Mouse (Mus musculus): ENCODE results near the gene Mcu. TPM values are rescaled to one million over a fixed set of nuclear protein-coding genes. Genes with fewer than 3 reads are reported as not detected.

Gene Mcu
- polyA plus RNA-seq, 1 experiment from 2014 or later: 24.7 TPM

DNA sequence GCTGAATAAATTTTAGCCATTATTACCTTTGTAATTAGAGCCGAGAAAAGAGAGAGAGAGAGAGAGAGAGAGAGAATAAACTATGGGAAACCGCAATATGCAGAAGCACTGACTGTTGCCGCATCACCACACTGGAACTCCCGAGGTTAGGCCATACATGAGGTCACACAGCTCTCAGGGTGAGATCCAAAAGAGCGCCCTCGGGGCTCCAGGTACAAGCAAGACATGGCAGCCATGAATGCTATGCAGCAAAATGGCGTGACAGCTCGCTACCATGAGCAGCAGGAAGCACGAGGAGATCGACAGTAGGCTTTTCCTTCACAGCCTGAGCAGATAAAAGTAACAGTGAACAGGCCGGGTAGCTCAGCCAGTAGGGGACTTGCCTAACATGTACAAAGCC lies 89.2 kb downstream of the Mcu start:
- no peaks in the 10 kb centered on the region for H3K36me3 ChIP-seq (ENCODE audit: control insufficient read depth, insufficient read depth, low read length)
- no peak for ATAC-seq (ENCODE audit: low FRiP score)
- 83% methylated on average over 11 of the region's 11 CpGs for WGBS
- H3K4me2 ChIP-seq (replicated peaks; ENCODE audit: low read depth, low read length): no peak overlapping the region
- H3K27me3 ChIP-seq (ENCODE audit: control insufficient read depth, insufficient read depth, low read length): no peaks in the 10 kb centered on the region
- H3K27ac ChIP-seq (ENCODE audit: low read depth, low read length): no peak overlapping the region
- no peaks in the 10 kb centered on the region for H3K9me3 ChIP-seq (ENCODE audit: control insufficient read depth, low read length)
- DNase-seq (ENCODE audit: low spot score): no peak
- peaks cover 3% of the 10 kb centered on the region; the same call in 1 of the 2 replicates for H3K4me1 ChIP-seq (replicated peaks; ENCODE audit: control insufficient read depth, insufficient read depth, low read length)
- H3K9ac ChIP-seq (ENCODE audit: low read depth, low read length): no peak overlapping the region
- H3K4me3 ChIP-seq (ENCODE audit: low read depth, low read length): no peak overlapping the region

DNA sequence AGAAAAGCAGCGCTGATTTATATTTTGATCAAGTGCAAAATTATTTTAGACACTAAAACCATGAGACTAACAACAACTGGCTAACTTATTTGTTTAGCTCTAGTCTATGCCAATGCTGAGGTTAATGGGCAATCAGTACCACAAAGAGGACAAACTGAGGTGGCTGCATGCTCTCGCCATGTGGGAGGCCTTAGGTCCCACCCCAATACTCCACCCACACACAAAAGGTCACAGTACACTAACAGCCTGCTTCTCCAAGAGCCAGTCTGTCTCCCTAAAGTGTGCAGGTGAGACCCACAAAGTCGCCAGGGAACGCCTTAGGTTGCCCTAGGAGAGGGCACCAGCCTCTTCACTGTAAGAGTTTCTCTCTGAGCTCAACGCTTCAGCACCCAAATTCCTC lies 91.8 kb downstream of the Mcu start:
- no peak overlapping the region for H3K4me2 ChIP-seq (replicated peaks; ENCODE audit: low read depth, low read length)
- no peak for ATAC-seq (ENCODE audit: low FRiP score)

DNA sequence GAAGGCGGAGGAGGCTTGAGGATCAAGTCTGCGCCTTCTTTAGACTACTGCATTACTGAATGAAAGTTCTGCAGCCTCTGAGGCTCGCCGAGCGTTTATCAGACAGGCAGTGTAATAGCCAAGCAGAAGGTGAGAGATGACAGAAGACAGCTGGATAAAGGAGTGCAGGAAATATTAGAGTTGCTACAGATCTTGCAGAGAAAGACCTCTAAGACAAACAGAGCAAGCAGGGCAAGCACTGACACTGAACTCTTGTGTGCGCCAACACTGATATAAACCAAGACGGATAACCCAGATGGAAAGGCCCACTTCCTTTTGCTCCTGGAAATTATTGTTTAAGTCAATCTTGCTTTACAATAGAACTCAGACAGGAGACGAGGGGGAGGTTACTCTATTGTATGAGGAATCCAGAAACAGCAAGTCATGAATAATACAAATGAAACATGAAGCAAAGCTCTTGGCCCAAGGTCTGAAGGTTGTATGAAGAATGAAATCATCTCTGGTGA lies 92.6 kb downstream of the Mcu start:
- no peak overlapping the region for H3K4me3 ChIP-seq (ENCODE audit: low read depth, low read length)
- H3K9me3 ChIP-seq (ENCODE audit: control insufficient read depth, low read length): no peaks in the 10 kb centered on the region
- DNase-seq (ENCODE audit: low spot score): no peak
- no peak for ATAC-seq (ENCODE audit: low FRiP score)
- no peaks in the 10 kb centered on the region for H3K36me3 ChIP-seq (ENCODE audit: control insufficient read depth, insufficient read depth, low read length)
- no peak overlapping the region for H3K27ac ChIP-seq (ENCODE audit: low read depth, low read length)
- WGBS: 66% methylated on average over 8 of the region's 8 CpGs
- no peak overlapping the region for H3K4me2 ChIP-seq (replicated peaks; ENCODE audit: low read depth, low read length)
- H3K27me3 ChIP-seq (ENCODE audit: control insufficient read depth, insufficient read depth, low read length): no peaks in the 10 kb centered on the region
- H3K9ac ChIP-seq (ENCODE audit: low read depth, low read length): no peak overlapping the region
- peaks cover 3% of the 10 kb centered on the region; the same call in 1 of the 2 replicates for H3K4me1 ChIP-seq (replicated peaks; ENCODE audit: control insufficient read depth, insufficient read depth, low read length)

More for the DNA sequence above, 91.8 kb downstream of the Mcu start:
- 86% methylated on average over 5 of the region's 5 CpGs for WGBS
- Histone ChIP-seq H3K27me3 (ENCODE audit: control insufficient read depth, insufficient read depth, low read length) (no peaks in the 10 kb centered on the region), H3K36me3 (ENCODE audit: control insufficient read depth, insufficient read depth, low read length) (no peaks in the 10 kb centered on the region), H3K9me3 (ENCODE audit: control insufficient read depth, low read length) (no peaks in the 10 kb centered on the region), H3K27ac (ENCODE audit: low read depth, low read length) (no peak overlapping the region), H3K9ac (ENCODE audit: low read depth, low read length) (no peak overlapping the region), H3K4me3 (ENCODE audit: low read depth, low read length) (no peak overlapping the region), H3K4me1 (replicated peaks; ENCODE audit: control insufficient read depth, insufficient read depth, low read length) (peaks cover 3% of the 10 kb centered on the region; the same call in 1 of the 2 replicates)
- DNase-seq (ENCODE audit: low spot score): no peak

DNA sequence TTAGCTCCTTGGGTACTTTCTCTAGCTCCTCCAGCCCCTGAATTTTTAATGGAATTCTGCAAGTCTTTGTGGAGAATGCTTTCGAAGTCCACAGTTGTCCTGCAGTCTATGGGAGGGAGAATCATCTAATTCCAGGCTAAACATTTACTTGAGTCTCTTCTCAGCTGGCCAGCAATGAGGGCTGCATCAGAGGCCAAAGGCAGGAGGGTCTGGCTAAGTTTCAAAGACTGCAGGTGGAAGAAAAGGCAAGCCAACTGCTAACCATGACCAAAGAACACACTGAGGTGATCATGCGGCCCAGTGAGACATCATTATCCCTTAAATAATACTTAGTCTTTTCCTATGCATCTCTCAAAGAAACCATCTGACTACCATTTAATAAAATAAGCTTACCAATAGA lies 95.8 kb downstream of the Mcu start:
- no peaks in the 10 kb centered on the region for H3K27me3 ChIP-seq (ENCODE audit: control insufficient read depth, insufficient read depth, low read length)
- peaks cover 3% of the 10 kb centered on the region; the same call in 1 of the 2 replicates for H3K4me1 ChIP-seq (replicated peaks; ENCODE audit: control insufficient read depth, insufficient read depth, low read length)
- DNase-seq (ENCODE audit: low spot score) (no peak), ATAC-seq (ENCODE audit: low FRiP score) (no peak)
- WGBS: 93% methylated on average over 2 of the region's 2 CpGs
- no peak overlapping the region for H3K4me2 ChIP-seq (replicated peaks; ENCODE audit: low read depth, low read length)
- no peaks in the 10 kb centered on the region for H3K36me3 ChIP-seq (ENCODE audit: control insufficient read depth, insufficient read depth, low read length)
- no peak overlapping the region for H3K27ac ChIP-seq (ENCODE audit: low read depth, low read length)
- no peak overlapping the region for H3K4me3 ChIP-seq (ENCODE audit: low read depth, low read length)
- no peaks in the 10 kb centered on the region for H3K9me3 ChIP-seq (ENCODE audit: control insufficient read depth, low read length)
- no peak overlapping the region for H3K9ac ChIP-seq (ENCODE audit: low read depth, low read length)

GRCm38 (mm10) chr10:59519411-59519810 lies 97.1 kb downstream of the Mcu start:
- no peaks in the 10 kb centered on the region for H3K36me3 ChIP-seq (ENCODE audit: control insufficient read depth, insufficient read depth, low read length)
- no peak overlapping the region for H3K9ac ChIP-seq (ENCODE audit: low read depth, low read length)
- no peak for ATAC-seq (ENCODE audit: low FRiP score)
- H3K27ac ChIP-seq (ENCODE audit: low read depth, low read length): no peak overlapping the region
- no peak overlapping the region for H3K4me2 ChIP-seq (replicated peaks; ENCODE audit: low read depth, low read length)
- H3K27me3 ChIP-seq (ENCODE audit: control insufficient read depth, insufficient read depth, low read length): no peaks in the 10 kb centered on the region
- 88% methylated on average over 3 of the region's 3 CpGs for WGBS
- H3K4me3 ChIP-seq (ENCODE audit: low read depth, low read length): no peak overlapping the region
- no peaks in the 10 kb centered on the region for H3K9me3 ChIP-seq (ENCODE audit: control insufficient read depth, low read length)
- H3K4me1 ChIP-seq (replicated peaks; ENCODE audit: control insufficient read depth, insufficient read depth, low read length): peaks cover 3% of the 10 kb centered on the region; the same call in 1 of the 2 replicates
- no peak for DNase-seq (ENCODE audit: low spot score)

DNA sequence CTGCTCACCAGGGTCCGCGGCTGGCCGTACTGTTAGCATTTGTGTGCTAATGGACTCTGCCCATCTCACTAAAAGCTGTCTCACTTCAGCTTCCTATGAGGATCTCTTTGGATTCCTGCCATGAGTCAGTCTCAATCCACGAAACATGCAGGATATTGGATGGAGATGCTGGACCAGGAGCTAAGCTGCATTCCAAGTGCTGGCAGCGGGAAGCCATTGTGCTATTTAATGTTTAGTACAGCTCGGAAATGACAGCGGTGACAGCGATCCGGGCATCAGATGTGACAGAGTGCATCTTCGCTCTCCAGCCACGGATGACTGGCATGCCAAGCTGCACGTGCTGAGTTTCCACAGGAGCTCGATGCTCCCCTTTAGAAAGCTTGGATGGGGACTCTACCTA lies 99.3 kb downstream of the Mcu start:
- H3K4me2 ChIP-seq (replicated peaks; ENCODE audit: low read depth, low read length): no peak overlapping the region
- H3K27me3 ChIP-seq (ENCODE audit: control insufficient read depth, insufficient read depth, low read length): no peaks in the 10 kb centered on the region
- WGBS: 96% methylated on average over 13 of the region's 13 CpGs
- no peak for ATAC-seq (ENCODE audit: low FRiP score)
- no peak overlapping the region for H3K27ac ChIP-seq (ENCODE audit: low read depth, low read length)
- H3K4me3 ChIP-seq (ENCODE audit: low read depth, low read length): no peak overlapping the region
- no peaks in the 10 kb centered on the region for H3K9me3 ChIP-seq (ENCODE audit: control insufficient read depth, low read length)
- no peak for DNase-seq (ENCODE audit: low spot score)
- no peak overlapping the region for H3K9ac ChIP-seq (ENCODE audit: low read depth, low read length)
- H3K4me1 ChIP-seq (replicated peaks; ENCODE audit: control insufficient read depth, insufficient read depth, low read length): no peaks in the 10 kb centered on the region
- H3K36me3 ChIP-seq (ENCODE audit: control insufficient read depth, insufficient read depth, low read length): no peaks in the 10 kb centered on the region

GRCm38 (mm10) chr10:59514739-59515464 lies 101.6 kb downstream of the Mcu start:
- WGBS: 83% methylated on average over 15 of the region's 15 CpGs
- H3K9ac ChIP-seq (ENCODE audit: low read depth, low read length): no peak overlapping the region
- H3K27ac ChIP-seq (ENCODE audit: low read depth, low read length): no peak overlapping the region
- H3K9me3 ChIP-seq (ENCODE audit: control insufficient read depth, low read length): no peaks in the 10 kb centered on the region
- H3K27me3 ChIP-seq (ENCODE audit: control insufficient read depth, insufficient read depth, low read length): no peaks in the 10 kb centered on the region
- H3K4me3 ChIP-seq (ENCODE audit: low read depth, low read length): no peak overlapping the region
- no peak for DNase-seq (ENCODE audit: low spot score)
- H3K36me3 ChIP-seq (ENCODE audit: control insufficient read depth, insufficient read depth, low read length): no peaks in the 10 kb centered on the region
- no peak for ATAC-seq (ENCODE audit: low FRiP score)
- no peak overlapping the region for H3K4me2 ChIP-seq (replicated peaks; ENCODE audit: low read depth, low read length)
- no peaks in the 10 kb centered on the region for H3K4me1 ChIP-seq (replicated peaks; ENCODE audit: control insufficient read depth, insufficient read depth, low read length)

- H3K4me3 ChIP-seq (ENCODE audit: low read depth, low read length): no peak overlapping the region
- 91% methylated on average over 9 of the region's 9 CpGs for WGBS
- H3K4me1 ChIP-seq (replicated peaks; ENCODE audit: control insufficient read depth, insufficient read depth, low read length): no peaks in the 10 kb centered on the region
- H3K36me3 ChIP-seq (ENCODE audit: control insufficient read depth, insufficient read depth, low read length): no peaks in the 10 kb centered on the region
- no peak for DNase-seq (ENCODE audit: low spot score)
- H3K27me3 ChIP-seq (ENCODE audit: control insufficient read depth, insufficient read depth, low read length): no peaks in the 10 kb centered on the region
- no peak overlapping the region for H3K4me2 ChIP-seq (replicated peaks; ENCODE audit: low read depth, low read length)
- H3K9ac ChIP-seq (ENCODE audit: low read depth, low read length): no peak overlapping the region
- no peak for ATAC-seq (ENCODE audit: low FRiP score)
- no peaks in the 10 kb centered on the region for H3K9me3 ChIP-seq (ENCODE audit: control insufficient read depth, low read length)
- no peak overlapping the region for H3K27ac ChIP-seq (ENCODE audit: low read depth, low read length)
Observed at GRCm38 (mm10) chr10:59512173-59512572, 104.3 kb downstream of the Mcu start.

DNA sequence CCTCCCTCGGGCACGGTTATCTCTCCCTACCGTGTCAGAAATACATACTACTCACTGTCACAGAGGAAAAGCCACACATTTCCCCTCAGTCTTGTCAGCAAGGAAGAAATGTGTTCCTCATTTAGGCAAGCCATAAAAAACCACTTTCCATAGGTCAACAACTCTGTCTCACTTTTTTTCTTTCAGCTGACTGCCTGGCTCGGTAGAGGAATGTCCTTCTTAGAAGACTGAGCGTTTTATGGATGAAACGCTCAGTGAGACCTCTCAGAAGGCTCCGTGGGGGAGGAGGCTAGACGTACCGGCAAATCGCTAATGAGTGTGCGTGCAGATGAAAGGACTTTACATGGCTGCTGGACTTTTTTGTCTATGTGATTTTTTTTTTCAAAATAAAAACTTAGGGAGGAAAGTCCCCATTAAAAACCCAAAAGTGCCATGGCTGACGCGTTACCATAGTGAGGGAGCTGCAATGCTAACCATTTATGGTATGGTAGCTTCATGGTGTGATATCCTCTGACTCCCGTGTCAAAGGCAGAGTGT lies 105.0 kb downstream of the Mcu start:
- 49% methylated on average over 14 of the region's 14 CpGs for WGBS
- no peak for DNase-seq (ENCODE audit: low spot score)
- no peak overlapping the region for H3K9ac ChIP-seq (ENCODE audit: low read depth, low read length)

More for the DNA sequence above, 105.0 kb downstream of the Mcu start:
- ATAC-seq (ENCODE audit: low FRiP score): no peak
- no peaks in the 10 kb centered on the region for H3K9me3 ChIP-seq (ENCODE audit: control insufficient read depth, low read length)
- H3K27me3 ChIP-seq (ENCODE audit: control insufficient read depth, insufficient read depth, low read length): no peaks in the 10 kb centered on the region
- no peak overlapping the region for H3K4me3 ChIP-seq (ENCODE audit: low read depth, low read length)
- H3K4me2 ChIP-seq (replicated peaks; ENCODE audit: low read depth, low read length): no peak overlapping the region
- no peaks in the 10 kb centered on the region for H3K4me1 ChIP-seq (replicated peaks; ENCODE audit: control insufficient read depth, insufficient read depth, low read length)
- no peaks in the 10 kb centered on the region for H3K36me3 ChIP-seq (ENCODE audit: control insufficient read depth, insufficient read depth, low read length)
- no peak overlapping the region for H3K27ac ChIP-seq (ENCODE audit: low read depth, low read length)
